Mouse (Mus musculus) embryonic facial prominence, embryonic 12.5 days (tissue): ENCODE measurements around the gene Gm20547. TPM values are rescaled to one million over a fixed set of nuclear protein-coding genes. Genes with fewer than 3 reads are reported as not detected.

Experiments
- ATAC-seq: fragments of 200-750 bp; cut with Nextera tagmentation; 2 replicates; pipeline ENCODE4 v1.8.0; 2017; ENCODE audit not compliant: insufficient number of reproducible peaks, insufficient read depth, low FRiP score, low TSS enrichment
- H3K27ac ChIP-seq: fragments of 300-500 bp; sonication (generic); 2 replicates; pipeline ENCODE4 v1.5.1; 2016; ENCODE audit warnings: mild to moderate bottlenecking
- H3K27me3 ChIP-seq: fragments of 300-500 bp; sonication (generic); 2 replicates; pipeline ENCODE4 v1.6.1; 2016; ENCODE audit warnings: mild to moderate bottlenecking, moderate library complexity
- H3K36me3 ChIP-seq: fragments of 300-500 bp; sonication (generic); 2 replicates; pipeline ENCODE4 v1.6.1; 2016; ENCODE audit warnings: mild to moderate bottlenecking
- H3K4me1 ChIP-seq: fragments of 300-500 bp; sonication (generic); 2 replicates; pipeline ENCODE4 v1.6.1; 2016
- H3K4me2 ChIP-seq: fragments of 300-500 bp; sonication (generic); replicated peaks from 2 replicates; pipeline ENCODE4 v1.6.1; 2016; ENCODE audit warnings: mild to moderate bottlenecking, moderate library complexity
- H3K4me3 ChIP-seq: fragments of 300-500 bp; sonication (generic); 2 replicates; pipeline ENCODE4 v1.5.1; 2016; ENCODE audit warnings: mild to moderate bottlenecking
- H3K9ac ChIP-seq: fragments of 300-500 bp; sonication (generic); 2 replicates; pipeline ENCODE4 v1.6.1; 2016; ENCODE audit warnings: mild to moderate bottlenecking, moderate library complexity
- H3K9me3 ChIP-seq: fragments of 300-500 bp; sonication (generic); 2 replicates; pipeline ENCODE4 v1.6.1; 2016; ENCODE audit warnings: mild to moderate bottlenecking, moderate library complexity
- WGBS: fragments of 180-500 bp; shearing (Covaris S2); methylation state at CpG from one replicate; pipeline ENCODE4 v1.1.7; 2016; 5-methylcytosine and 5-hydroxymethylcytosine counted together
- polyA plus RNA-seq: library from polyadenylated mRNA; unstranded; fragments of >200 nt; fragmentation: Nextera tagmentation; extraction: Ambion mirVana; gene quantifications from 2 replicates; pipeline ENCODE4 v1.2.1, GENCODE M21; 2016

The Gm20547 gene
- polyA plus RNA-seq, 1 experiment from 2014 or later, result 0.31 TPM

- H3K36me3 ChIP-seq, result peaks cover 9% of the 10 kb centered on the region
- H3K4me3 ChIP-seq, result peak overlapping the region; percentile 83
- peak overlapping the region; percentile 97 for H3K4me2 ChIP-seq
- H3K27me3 ChIP-seq, result no peaks in the 10 kb centered on the region
- peak overlapping the region; percentile 95 for H3K27ac ChIP-seq
- peak overlapping the region; percentile 95 for H3K9ac ChIP-seq
- H3K9me3 ChIP-seq, result 0 out of 2 replicates have a peak, but pooled peaks cover 4% of the 10 kb centered on the region
- WGBS, result 6% methylated on average over 48 of the region's 51 CpGs
- H3K4me1 ChIP-seq, result peaks cover 29% of the 10 kb centered on the region
- ATAC-seq, result no peak
These were observed 13.1 kb upstream of the Gm20547 start for GRCm38 (mm10) chr17:34894801-34895530.

- H3K27me3 ChIP-seq, result no peaks in the 10 kb centered on the region
- WGBS, result under 1% methylated on average over 49 of the region's 51 CpGs
- peak overlapping the region; percentile 83 for H3K4me3 ChIP-seq
- H3K4me1 ChIP-seq, result peaks cover 29% of the 10 kb centered on the region
- peak overlapping the region; percentile 97 for H3K4me2 ChIP-seq
- H3K27ac ChIP-seq, result peak overlapping the region; percentile 95
- H3K9me3 ChIP-seq, result 0 out of 2 replicates have a peak, but pooled peaks cover 4% of the 10 kb centered on the region
- H3K36me3 ChIP-seq, result peaks cover 9% of the 10 kb centered on the region
- peak overlapping the region; percentile 95 for H3K9ac ChIP-seq
- ATAC-seq, result peak; percentile 86
These were observed 12.3 kb upstream of the Gm20547 start for GRCm38 (mm10) chr17:34894074-34894597.

DNA sequence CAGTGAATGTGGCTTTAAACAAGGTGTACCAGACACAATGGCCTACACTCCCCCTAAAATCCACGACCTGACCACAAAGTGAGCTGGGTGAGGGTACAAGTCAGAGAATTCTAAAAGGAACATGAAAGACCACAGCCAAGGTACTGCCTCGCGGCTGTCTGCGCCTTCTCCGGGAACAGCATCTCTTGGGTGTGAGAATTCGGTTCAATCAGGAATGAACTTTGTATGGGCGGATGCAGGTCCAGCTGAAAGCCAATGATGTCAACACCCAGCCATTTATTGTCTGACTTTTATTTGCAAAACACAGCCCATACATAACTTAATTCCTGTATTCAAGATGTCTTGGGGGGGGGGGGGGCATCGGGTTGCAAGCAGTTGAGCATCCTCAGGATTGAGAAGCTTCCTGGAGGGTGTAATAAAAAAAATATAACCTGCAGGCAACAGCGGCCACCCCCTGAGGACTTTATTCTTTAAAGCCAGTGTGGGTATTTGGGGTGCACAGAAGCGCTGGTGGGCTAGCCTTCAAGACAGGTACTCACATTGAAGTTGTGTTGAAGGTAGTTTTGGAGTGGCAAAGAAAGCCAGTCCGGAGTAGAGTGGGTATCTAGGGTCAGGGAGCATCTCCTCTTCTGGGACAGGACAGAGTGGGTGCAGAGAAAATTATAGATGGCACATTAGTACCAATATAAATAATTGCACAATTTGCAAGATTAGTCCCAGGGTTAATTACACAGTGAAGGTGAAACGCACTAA lies 11.4 kb upstream of the Gm20547 start:
- H3K9me3 ChIP-seq, result 0 out of 2 replicates have a peak, but pooled peaks cover 4% of the 10 kb centered on the region
- H3K4me3 ChIP-seq, result peak overlapping the region; percentile 83; the same call in 1 of the 2 replicates
- 0 out of 2 replicates have a peak overlapping the region, but pooled peaks have one; percentile 95 for H3K27ac ChIP-seq
- H3K4me1 ChIP-seq, result peaks cover 29% of the 10 kb centered on the region
- peaks cover 9% of the 10 kb centered on the region for H3K36me3 ChIP-seq
- H3K9ac ChIP-seq, result no peak overlapping the region
- no peaks in the 10 kb centered on the region for H3K27me3 ChIP-seq
- peak overlapping the region; percentile 97 for H3K4me2 ChIP-seq
- no peak for ATAC-seq
- 76% methylated on average over 12 of the region's 12 CpGs for WGBS

GRCm38 (mm10) chr17:34891377-34891776 lies 9.5 kb upstream of the Gm20547 start:
- peaks cover 7% of the 10 kb centered on the region for H3K36me3 ChIP-seq
- 0 out of 2 replicates have a peak, but pooled peaks cover 4% of the 10 kb centered on the region for H3K9me3 ChIP-seq
- H3K27ac ChIP-seq, result no peak overlapping the region
- H3K4me2 ChIP-seq, result no peak overlapping the region
- H3K9ac ChIP-seq, result no peak overlapping the region
- no peaks in the 10 kb centered on the region for H3K27me3 ChIP-seq
- no peak for ATAC-seq
- no peak overlapping the region for H3K4me3 ChIP-seq
- 95% methylated on average over 2 of the region's 2 CpGs for WGBS
- peaks cover 18% of the 10 kb centered on the region for H3K4me1 ChIP-seq

DNA sequence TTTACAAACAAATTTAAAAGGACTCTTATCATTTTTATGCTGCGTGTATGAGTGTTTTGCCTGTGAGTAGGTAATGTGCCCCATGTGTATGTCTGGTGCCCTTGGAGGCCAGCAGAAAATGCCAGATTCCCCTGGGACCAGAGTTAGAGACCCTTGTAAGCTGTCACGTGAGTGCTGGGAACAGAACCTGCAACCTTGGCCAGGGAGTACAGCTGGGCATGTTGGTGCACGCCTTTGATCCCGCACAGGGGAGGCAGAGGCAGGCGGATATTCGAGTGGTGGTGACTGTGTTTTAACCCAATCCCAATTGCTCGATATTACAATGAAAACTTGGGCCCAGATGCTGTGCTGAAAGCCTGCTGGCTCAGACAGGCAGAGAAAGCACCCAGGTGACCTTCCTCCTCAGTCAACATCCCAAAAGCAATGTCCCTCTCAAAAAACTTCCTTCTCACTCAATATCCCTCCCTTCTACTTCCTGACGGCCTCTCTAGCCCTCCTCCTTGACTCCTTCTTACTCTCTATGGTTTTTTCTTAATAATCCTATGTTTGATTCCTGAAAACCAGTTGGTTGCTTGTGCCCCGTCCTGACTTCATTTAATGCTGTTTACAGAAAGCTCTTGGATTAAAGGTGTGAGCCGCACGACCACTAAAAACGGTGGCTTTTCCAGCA lies 8.4 kb upstream of the Gm20547 start:
- peaks cover 6% of the 10 kb centered on the region for H3K4me1 ChIP-seq
- H3K4me3 ChIP-seq, result no peak overlapping the region
- no peaks in the 10 kb centered on the region for H3K27me3 ChIP-seq
- H3K36me3 ChIP-seq, result no peaks in the 10 kb centered on the region
- 84% methylated on average over 12 of the region's 12 CpGs for WGBS
- H3K27ac ChIP-seq, result no peak overlapping the region
- no peaks in the 10 kb centered on the region for H3K9me3 ChIP-seq
- ATAC-seq, result no peak
- no peak overlapping the region for H3K9ac ChIP-seq
- H3K4me2 ChIP-seq, result no peak overlapping the region

DNA sequence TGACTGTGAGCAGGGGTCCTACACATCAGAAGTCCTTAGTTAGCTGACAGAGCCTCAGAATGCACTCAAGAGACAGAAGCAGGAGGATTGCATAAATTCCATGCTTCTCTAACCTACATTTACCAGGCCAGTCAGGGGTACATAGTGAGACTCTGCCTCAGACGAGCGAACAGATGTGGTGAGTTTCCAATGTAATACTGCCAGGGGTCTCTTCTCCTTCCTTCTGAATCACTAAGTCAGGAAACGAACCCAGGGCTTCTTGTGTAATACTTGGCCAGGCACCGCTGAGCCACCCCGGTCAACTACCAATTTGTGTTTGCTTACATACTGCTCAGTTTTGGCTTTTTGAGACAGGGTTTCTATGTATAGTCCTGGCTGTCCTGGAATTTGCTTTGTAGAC lies 6.1 kb upstream of the Gm20547 start:
- H3K9me3 ChIP-seq, result no peaks in the 10 kb centered on the region
- no peak overlapping the region for H3K27ac ChIP-seq
- H3K4me1 ChIP-seq, result peaks cover 6% of the 10 kb centered on the region; the same call in 1 of the 2 replicates
- 77% methylated on average over 5 of the region's 5 CpGs for WGBS
- H3K27me3 ChIP-seq, result no peaks in the 10 kb centered on the region
- no peak overlapping the region for H3K9ac ChIP-seq
- ATAC-seq, result no peak
- no peak overlapping the region for H3K4me3 ChIP-seq
- H3K4me2 ChIP-seq, result no peak overlapping the region
- no peaks in the 10 kb centered on the region for H3K36me3 ChIP-seq

GRCm38 (mm10) chr17:34885615-34886014 lies 3.8 kb upstream of the Gm20547 start:
- 72% methylated on average over 3 of the region's 3 CpGs for WGBS
- peaks cover 11% of the 10 kb centered on the region; the same call in 1 of the 2 replicates for H3K4me1 ChIP-seq
- ATAC-seq, result no peak
- H3K4me3 ChIP-seq, result no peak overlapping the region
- H3K36me3 ChIP-seq, result no peaks in the 10 kb centered on the region
- H3K4me2 ChIP-seq, result no peak overlapping the region
- no peak overlapping the region for H3K27ac ChIP-seq
- no peak overlapping the region for H3K9ac ChIP-seq
- no peaks in the 10 kb centered on the region for H3K9me3 ChIP-seq
- H3K27me3 ChIP-seq, result no peaks in the 10 kb centered on the region

DNA sequence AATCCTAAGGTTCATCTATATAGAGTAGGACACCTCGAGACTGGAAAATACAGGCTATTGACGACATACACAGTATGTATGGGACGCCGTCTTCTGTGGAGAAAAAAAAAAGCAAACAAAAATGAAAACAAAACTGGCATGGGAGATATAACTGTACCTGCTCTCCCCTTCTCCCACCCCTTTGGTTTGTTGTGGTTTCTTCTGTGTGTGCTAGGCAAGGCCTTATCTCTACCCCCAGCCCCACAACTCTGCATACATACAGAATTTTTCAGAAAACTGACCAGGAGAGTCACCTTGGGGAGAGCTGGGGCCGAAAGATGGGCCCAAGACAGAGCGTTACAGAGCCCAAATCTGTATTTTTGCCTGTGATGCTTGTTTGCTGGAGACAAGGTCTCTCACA lies 2.9 kb upstream of the Gm20547 start:
- Histone ChIP-seq H3K27me3 (0 out of 2 replicates have a peak, but pooled peaks cover 2% of the 10 kb centered on the region), H3K9me3 (no peaks in the 10 kb centered on the region), H3K36me3 (no peaks in the 10 kb centered on the region), H3K4me1 (peaks cover 14% of the 10 kb centered on the region; the same call in 1 of the 2 replicates), H3K9ac (no peak overlapping the region), H3K4me2 (no peak overlapping the region), H3K4me3 (no peak overlapping the region), H3K27ac (no peak overlapping the region)
- no peak for ATAC-seq
- 87% methylated on average over 6 of the region's 6 CpGs for WGBS

DNA sequence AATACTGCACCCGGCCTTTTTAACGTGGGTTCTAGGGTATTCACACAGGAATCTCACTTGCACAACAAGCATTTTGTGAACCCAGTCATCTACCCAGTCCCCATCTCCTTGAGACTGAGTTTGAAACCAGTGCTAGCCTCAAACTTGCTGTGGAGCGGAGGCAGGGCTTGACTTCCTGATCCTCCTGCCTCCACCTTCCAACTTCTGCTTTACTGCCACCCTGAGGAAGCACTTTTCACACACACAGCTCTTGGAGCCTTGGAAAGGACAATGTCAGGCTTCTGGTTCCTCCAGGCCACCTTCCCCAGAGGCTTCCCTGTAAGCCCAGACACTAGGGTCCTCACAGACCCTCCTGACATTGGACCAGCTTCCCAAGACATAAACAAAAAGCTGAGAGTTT lies 1.5 kb upstream of the Gm20547 start:
- ATAC-seq, result no peak
- Histone ChIP-seq H3K4me3 (no peak overlapping the region), H3K36me3 (no peaks in the 10 kb centered on the region), H3K4me1 (peaks cover 20% of the 10 kb centered on the region), H3K27ac (no peak overlapping the region), H3K27me3 (0 out of 2 replicates have a peak, but pooled peaks cover 4% of the 10 kb centered on the region), H3K9me3 (no peaks in the 10 kb centered on the region), H3K9ac (no peak overlapping the region), H3K4me2 (no peak overlapping the region)
- WGBS, result 70% methylated on average over 3 of the region's 3 CpGs

DNA sequence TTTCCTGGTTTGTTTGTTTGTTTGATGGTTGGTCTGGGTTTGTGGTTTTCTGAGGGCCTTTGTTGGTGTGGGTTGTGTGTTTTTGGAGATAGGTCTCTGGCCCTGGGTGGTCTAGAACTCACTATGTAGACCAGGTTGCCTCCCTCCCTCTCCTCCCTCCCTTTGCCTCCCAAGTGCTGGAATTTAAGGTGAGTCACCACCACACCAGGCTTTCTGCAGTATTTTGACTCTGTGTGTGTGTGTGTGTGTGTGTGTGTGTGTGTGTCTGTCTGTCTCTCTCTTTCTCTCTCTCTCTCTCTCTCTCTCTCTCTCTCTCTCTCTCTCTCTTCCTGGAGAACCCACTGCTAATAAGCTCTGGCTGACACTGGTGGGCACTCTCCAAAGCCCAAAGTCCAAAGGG lies 676 bp downstream of the Gm20547 start:
- no peak for ATAC-seq
- no peak overlapping the region for H3K4me2 ChIP-seq
- no peaks in the 10 kb centered on the region for H3K36me3 ChIP-seq
- H3K9ac ChIP-seq, result no peak overlapping the region
- no peak overlapping the region for H3K27ac ChIP-seq
- H3K27me3 ChIP-seq, result 0 out of 2 replicates have a peak, but pooled peaks cover 4% of the 10 kb centered on the region
- peaks cover 20% of the 10 kb centered on the region for H3K4me1 ChIP-seq
- no peak overlapping the region for H3K4me3 ChIP-seq
- H3K9me3 ChIP-seq, result no peaks in the 10 kb centered on the region

DNA sequence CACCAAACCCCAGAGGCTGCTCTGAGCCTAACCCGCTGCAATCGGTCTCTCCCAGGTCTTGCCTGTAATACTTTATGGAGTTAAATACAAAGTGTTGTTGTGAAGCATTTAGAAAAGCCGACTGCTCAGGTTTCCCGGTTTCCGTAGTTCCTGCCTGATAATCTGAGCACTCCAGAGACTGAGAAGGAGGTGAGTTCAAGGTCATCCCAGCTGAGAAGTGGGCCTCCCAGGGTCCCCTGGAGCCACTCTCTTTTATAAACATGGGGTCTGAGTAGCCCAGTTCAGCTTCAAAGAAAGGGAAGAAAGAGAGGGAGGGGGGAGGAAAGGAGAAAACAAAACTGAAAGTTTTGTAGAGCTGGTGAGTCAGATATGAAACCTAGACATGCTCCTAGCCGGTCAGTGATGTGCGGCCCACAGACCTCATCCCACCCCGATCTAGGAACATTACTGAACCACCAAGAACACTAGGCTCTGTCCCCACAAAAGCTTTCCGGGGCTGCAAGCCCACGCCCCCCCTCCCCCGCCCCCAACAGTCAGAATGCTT lies 2.4 kb downstream of the Gm20547 start, which contains the start of gene Zbtb12:
TSS of gene Zbtb12 (plus strand) at position 148 of the 544 bp plus-strand sequence.
- no peaks in the 10 kb centered on the region for H3K9me3 ChIP-seq
- H3K27me3 ChIP-seq, result 0 out of 2 replicates have a peak, but pooled peaks cover 4% of the 10 kb centered on the region
- no peaks in the 10 kb centered on the region for H3K36me3 ChIP-seq
- no peak; the same call in 1 of the 2 replicates for ATAC-seq
- 0 out of 2 replicates have a peak within 1 kb of the TSS, but pooled peaks have one; percentile 50 for H3K27ac ChIP-seq
- H3K4me3 ChIP-seq, result no peak within 1 kb of the TSS
- H3K4me2 ChIP-seq, result 0 out of 2 replicates have a peak within 1 kb of the TSS, but pooled peaks have one; percentile 13
- H3K9ac ChIP-seq, result peak within 1 kb of the TSS; percentile 2; the same call in 1 of the 2 replicates
- H3K4me1 ChIP-seq, result peaks cover 20% of the 10 kb centered on the region
- 37% methylated on average over 11 of the region's 11 CpGs for WGBS
